Mouse (Mus musculus) erythroblast, embryonic 14.5 days (primary cell): Measurements from ENCODE around the gene Adh6a. TPM values are rescaled to one million over a fixed set of nuclear protein-coding genes. Genes with fewer than 3 reads are reported as not detected.

Source experiments
- H3K27me3 ChIP-seq: 2 replicates; pipeline ENCODE4 v1.6.1; 2012; ENCODE audit warnings: inconsistent platforms; ENCODE audit not compliant: control insufficient read depth
- H3K36me3 ChIP-seq: 2 replicates; pipeline ENCODE4 v1.6.1; 2012; ENCODE audit warnings: mild to moderate bottlenecking, inconsistent platforms; ENCODE audit not compliant: control insufficient read depth
- H3K4me1 ChIP-seq: 2 replicates; pipeline ENCODE4 v1.6.1; 2012; ENCODE audit warnings: inconsistent platforms; ENCODE audit not compliant: control insufficient read depth
- H3K4me3 ChIP-seq: replicated peaks from 2 replicates; pipeline ENCODE3; 2012; ENCODE audit warnings: moderate library complexity, mild to moderate bottlenecking, inconsistent platforms
- H3K9me3 ChIP-seq: 2 replicates; pipeline ENCODE4 v1.6.1; 2012; ENCODE audit warnings: low read length, inconsistent platforms, mixed read lengths; ENCODE audit not compliant: control insufficient read depth
- GATA1 ChIP-seq: IDR thresholded peaks from 2 replicates; pipeline ENCODE4 v1.6.1; 2012; ENCODE audit warnings: low read length, inconsistent platforms, mixed read lengths
- TAL1 ChIP-seq: IDR thresholded peaks from 3 replicates; pipeline ENCODE4 v1.6.1; 2012; ENCODE audit warnings: low read length, inconsistent platforms, mixed read lengths
- polyA plus RNA-seq: library from polyadenylated mRNA; stranded (reverse); fragments of >175 nt; gene quantifications from 2 replicates; pipeline ENCODE4 v1.2.3, GENCODE M21; 2012

Gene Adh6a
- polyA plus RNA-seq, 1 experiment: not detected

DNA sequence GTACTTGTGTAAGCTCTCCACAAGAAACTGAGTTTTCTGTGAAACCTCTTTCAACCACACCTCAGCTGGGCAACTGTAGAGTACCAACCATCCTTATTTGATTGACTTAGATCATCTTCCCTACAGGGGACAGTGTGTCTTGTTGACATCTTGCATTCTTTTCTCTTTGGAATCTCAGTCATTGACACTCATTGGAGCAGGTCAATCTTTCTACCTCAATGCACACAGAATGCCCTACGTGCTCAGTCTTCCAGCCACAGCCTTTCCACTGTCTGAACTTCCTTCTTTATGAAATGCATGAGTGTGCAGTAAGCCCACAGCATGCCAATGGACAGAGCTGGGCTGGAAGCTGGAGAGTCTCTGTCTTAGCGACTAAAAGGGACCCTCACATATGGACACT lies 22.4 kb upstream of the Adh6a start:
- H3K9me3 ChIP-seq: peaks cover 6% of the 10 kb centered on the region; the same call in 1 of the 2 replicates
- H3K4me3 ChIP-seq: no peak overlapping the region
- TF ChIP-seq GATA1 (no peak), TAL1 (no peak)
- H3K4me1 ChIP-seq: no peaks in the 10 kb centered on the region
- no peaks in the 10 kb centered on the region for H3K27me3 ChIP-seq
- no peaks in the 10 kb centered on the region for H3K36me3 ChIP-seq

DNA sequence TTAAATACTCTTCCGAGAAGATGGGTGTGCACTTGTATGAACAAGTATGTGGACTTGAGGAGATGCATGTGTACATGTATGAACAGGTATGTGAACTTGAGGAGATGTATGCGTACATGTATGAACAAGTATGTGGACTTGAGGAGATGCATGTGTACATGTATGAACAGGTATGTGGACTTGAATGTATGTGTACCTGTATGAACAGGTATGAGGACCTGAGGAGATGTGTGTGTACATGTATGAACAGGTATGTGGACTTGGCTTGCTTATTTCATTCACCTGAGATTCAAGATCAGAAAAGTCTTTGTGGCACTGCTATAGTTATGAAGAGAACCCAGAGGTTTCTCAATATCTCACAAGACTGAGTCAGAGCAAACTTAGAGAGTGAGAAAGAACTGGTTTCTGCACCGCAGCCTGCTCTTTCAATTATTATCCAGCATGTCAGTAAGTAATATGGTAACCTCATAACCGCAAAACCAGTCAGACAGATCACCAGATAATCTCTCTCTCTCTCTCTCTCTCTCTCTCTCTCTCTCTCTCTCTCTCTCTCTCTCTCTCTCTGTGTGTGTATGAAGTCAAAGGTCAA lies 21.5 kb upstream of the Adh6a start:
- peaks cover 5% of the 10 kb centered on the region; the same call in 1 of the 2 replicates for H3K9me3 ChIP-seq
- H3K4me3 ChIP-seq: no peak overlapping the region
- H3K4me1 ChIP-seq: no peaks in the 10 kb centered on the region
- H3K36me3 ChIP-seq: no peaks in the 10 kb centered on the region
- H3K27me3 ChIP-seq: no peaks in the 10 kb centered on the region
- TF ChIP-seq TAL1 (no peak), GATA1 (no peak)

DNA sequence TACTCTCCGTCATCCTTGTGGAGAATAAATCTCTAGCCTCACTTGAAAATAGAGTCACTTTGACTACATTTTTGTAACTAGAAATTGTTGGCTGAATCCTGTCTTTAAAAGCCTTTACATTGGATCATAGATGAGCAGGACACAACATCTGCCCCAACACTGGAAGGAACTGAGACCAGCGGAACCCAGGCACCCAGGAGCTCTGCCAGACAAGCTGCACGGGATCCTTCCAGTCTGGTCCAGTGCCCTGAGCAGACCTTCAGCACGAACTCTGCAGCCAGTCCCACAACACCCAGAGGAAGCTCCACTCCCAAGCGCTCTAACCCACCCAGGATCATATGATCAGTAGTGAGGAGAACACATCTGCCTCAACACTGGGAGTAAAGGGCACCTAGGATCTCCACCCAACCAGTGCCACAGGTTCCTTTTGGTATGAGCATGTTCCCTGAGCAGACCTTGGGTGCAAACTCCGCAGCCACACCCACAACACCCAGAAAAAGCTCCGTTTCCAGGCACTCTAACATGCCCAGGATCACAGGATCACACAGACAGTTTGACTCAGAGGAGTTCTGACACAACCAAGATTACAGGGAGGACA lies 19.7 kb upstream of the Adh6a start:
- H3K4me1 ChIP-seq: no peaks in the 10 kb centered on the region
- TF ChIP-seq GATA1 (no peak), TAL1 (no peak)
- peaks cover 13% of the 10 kb centered on the region for H3K9me3 ChIP-seq
- no peaks in the 10 kb centered on the region for H3K36me3 ChIP-seq
- no peak overlapping the region for H3K4me3 ChIP-seq
- no peaks in the 10 kb centered on the region for H3K27me3 ChIP-seq

DNA sequence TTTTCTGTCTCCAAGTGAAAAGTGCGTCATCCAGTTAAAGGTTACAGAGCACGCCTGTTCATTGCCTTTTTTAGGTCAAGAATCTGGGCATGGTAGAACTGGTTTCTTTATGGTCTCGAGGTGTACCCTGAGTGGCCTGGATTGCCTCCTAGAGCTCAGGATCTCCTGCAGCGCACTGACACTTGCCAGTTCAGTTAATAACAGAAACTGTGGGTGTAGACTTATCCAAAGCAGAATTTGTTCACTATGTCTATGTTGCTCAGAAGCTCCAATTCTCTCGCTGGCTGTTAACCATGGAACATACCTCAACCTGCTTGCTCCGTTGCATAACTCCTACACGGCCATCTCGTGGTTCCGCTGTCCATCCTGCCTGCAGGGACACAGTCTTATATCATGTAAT lies 13.0 kb upstream of the Adh6a start:
- TF ChIP-seq GATA1 (no peak), TAL1 (no peak)
- no peaks in the 10 kb centered on the region for H3K36me3 ChIP-seq
- H3K9me3 ChIP-seq: peaks cover 9% of the 10 kb centered on the region
- H3K4me1 ChIP-seq: no peaks in the 10 kb centered on the region
- no peaks in the 10 kb centered on the region for H3K27me3 ChIP-seq
- no peak overlapping the region for H3K4me3 ChIP-seq

DNA sequence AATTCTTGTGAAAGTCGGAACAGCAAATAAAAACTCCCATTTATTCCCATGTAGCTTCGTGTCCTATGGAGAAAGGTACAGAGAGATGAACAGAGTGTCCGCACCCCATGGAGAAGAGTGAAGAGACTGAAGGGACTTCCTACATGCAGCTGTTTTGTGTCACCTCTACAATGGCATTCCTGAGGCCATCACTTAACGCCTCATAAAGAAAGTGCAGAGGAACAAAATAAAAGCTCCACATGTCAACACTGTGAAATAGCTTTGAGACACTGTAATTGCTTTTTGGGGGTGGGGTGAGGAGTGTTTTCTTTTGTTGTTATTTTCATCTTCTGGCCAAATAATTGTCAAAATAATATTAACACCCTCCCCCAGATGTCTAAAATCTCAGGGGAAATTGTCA lies 10.4 kb upstream of the Adh6a start:
- H3K9me3 ChIP-seq: peaks cover 8% of the 10 kb centered on the region
- no peaks in the 10 kb centered on the region for H3K36me3 ChIP-seq
- no peaks in the 10 kb centered on the region for H3K27me3 ChIP-seq
- no peak overlapping the region for H3K4me3 ChIP-seq
- no peak for TF ChIP-seq TAL1
- no peak for TF ChIP-seq GATA1
- H3K4me1 ChIP-seq: no peaks in the 10 kb centered on the region

DNA sequence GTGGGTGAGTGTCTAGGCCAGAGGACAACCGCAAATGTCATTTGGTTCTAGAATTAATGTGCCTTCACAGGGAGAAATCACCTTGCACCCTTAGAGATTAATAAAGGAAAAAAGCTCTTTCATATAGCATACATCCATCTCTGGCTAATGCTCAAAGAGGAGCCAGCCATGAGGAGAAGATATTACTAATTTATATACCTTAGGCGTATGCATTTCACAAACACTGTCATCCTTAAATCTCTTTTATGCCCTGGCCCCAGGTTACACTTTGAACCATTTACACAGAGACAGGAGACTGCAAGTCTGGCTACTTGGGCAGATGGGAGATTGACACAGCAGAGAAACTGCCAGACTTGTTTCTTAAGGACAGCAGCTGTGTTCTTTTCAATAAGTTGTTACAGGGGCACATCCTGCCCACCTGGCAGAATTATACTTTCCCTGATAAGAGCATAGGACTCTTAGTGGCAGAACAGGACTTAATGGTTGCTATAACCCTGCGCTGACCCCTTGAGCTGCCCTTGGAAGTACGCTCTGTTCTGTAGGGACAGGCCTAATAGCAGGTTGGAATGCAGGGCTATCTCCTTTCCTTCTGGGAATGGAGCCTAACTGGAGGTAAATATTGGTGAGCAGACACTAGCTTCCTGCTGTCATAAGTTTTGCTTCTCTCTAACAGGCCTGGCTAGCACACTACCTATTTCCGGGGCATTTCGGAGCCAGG lies 9.2 kb upstream of the Adh6a start:
- no peak for TF ChIP-seq TAL1
- no peak for TF ChIP-seq GATA1
- H3K9me3 ChIP-seq: no peaks in the 10 kb centered on the region
- H3K36me3 ChIP-seq: no peaks in the 10 kb centered on the region
- no peak overlapping the region for H3K4me3 ChIP-seq
- no peaks in the 10 kb centered on the region for H3K27me3 ChIP-seq
- H3K4me1 ChIP-seq: no peaks in the 10 kb centered on the region

DNA sequence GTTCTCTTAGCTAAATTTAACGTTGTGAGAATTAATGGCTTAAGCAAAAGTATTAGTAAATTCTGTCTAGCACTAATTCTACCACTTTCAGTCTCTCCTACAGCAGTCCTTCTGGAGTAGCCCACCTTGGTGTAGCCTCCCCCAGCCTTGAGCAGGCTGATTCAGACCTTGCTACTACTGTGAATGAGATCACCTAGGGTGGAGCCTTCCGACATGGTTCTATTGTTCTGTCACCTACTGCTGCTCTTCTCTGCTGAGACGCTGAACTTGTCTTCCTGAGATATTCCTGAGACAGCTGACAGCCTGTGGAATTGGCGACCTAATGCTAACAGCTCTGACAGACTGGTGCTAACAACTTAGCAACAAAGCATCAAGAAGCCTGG lies 8.6 kb upstream of the Adh6a start:
- no peaks in the 10 kb centered on the region for H3K4me1 ChIP-seq
- H3K9me3 ChIP-seq: no peaks in the 10 kb centered on the region
- no peak for TF ChIP-seq TAL1
- TF ChIP-seq GATA1: no peak
- H3K27me3 ChIP-seq: no peaks in the 10 kb centered on the region
- no peaks in the 10 kb centered on the region for H3K36me3 ChIP-seq
- no peak overlapping the region for H3K4me3 ChIP-seq

DNA sequence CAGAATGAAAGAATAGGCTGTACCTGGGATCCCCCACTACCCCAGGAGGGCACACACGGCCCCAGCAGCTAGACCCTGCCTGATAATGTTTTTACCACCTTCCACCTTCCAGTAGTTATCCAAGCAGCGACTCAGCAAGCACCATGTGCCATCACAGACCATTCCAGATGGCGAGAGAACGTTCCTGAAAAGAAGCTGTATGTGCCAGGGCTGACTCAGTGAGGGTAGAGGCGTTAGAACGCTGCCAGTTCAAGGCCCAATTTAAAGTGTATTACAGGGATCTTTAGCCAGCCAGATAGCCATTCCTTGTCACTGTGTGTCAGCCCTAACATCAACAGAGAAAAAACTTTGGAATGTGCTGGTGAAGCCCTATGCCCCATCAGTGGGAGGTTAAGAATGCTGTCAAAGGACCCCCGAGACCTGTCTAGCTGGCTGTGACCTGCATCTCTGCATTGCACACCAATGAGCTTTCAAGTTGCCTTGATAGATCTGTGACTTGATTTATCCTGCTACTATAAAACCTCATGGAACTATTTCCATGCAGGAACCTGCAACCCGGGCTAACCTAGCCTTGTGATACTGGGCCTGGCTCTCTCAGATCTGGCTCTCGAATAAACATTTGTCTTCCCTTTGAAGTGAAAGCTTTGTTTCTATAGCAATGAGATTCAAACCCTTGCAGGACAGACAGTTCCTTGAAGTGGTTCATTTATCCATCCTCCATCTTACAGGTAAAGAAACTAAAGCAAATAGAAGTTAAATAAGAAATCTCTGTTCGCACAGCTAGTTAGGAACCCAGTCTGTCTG lies 7.4 kb upstream of the Adh6a start:
- H3K4me3 ChIP-seq: no peak overlapping the region

DNA sequence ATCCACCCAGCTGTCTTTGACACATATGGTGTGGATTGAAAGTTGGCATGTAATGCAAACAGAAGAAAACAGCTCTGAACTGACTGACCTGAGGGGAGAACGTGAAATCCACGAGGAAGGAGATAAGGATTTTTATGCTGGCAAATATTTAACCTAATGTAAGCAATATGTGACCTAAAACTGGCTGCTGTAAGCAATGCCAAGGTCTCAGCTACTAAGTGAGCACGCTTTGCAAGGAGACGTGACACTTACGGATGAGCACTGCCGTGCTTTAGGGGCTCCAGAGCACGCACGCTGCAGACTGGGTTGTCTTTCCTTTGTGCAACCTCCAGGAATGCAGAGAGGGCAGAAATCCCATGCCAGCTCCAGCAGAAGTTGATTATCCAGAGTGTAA lies 6.8 kb upstream of the Adh6a start:
- H3K9me3 ChIP-seq: no peaks in the 10 kb centered on the region
- no peaks in the 10 kb centered on the region for H3K27me3 ChIP-seq
- H3K4me1 ChIP-seq: no peaks in the 10 kb centered on the region
- H3K36me3 ChIP-seq: no peaks in the 10 kb centered on the region
- no peak overlapping the region for H3K4me3 ChIP-seq
- TF ChIP-seq TAL1 (no peak), GATA1 (no peak)

More for the DNA sequence above, 7.4 kb upstream of the Adh6a start:
- Histone ChIP-seq H3K4me1 (no peaks in the 10 kb centered on the region), H3K36me3 (no peaks in the 10 kb centered on the region), H3K27me3 (no peaks in the 10 kb centered on the region), H3K9me3 (no peaks in the 10 kb centered on the region)
- TF ChIP-seq TAL1: no peak
- no peak for TF ChIP-seq GATA1
